Mouse (Mus musculus) heart, adult 2 months (tissue): ENCODE results near the gene Cwc15.

ENCODE experiments used
- CTCF ChIP-seq: fragments of 200-600 bp; IDR thresholded peaks from 2 replicates; pipeline ENCODE4 v1.8.1; 2022; ENCODE audit warnings: antibody characterized with exemption, mild to moderate bottlenecking, moderate library complexity
- POLR2A ChIP-seq: fragments of 200-500 bp; IDR thresholded peaks from 2 replicates; pipeline ENCODE4 v1.6.1; 2011; ENCODE audit warnings: mild to moderate bottlenecking, low read depth, low read length, control low read depth; ENCODE audit not compliant: insufficient read depth

- TF ChIP-seq CTCF (no peak), POLR2A (no peak)
Observed at GRCm38 (mm10) chr9:14518105-14518504, 17.7 kb downstream of the Cwc15 start.
